Mouse (Mus musculus) liver, postnatal 0 days (tissue): ENCODE measurements around the gene Clpx. TPM values are rescaled to one million over a fixed set of nuclear protein-coding genes. Genes with fewer than 3 reads are reported as not detected.

Experiments used
- ATAC-seq: fragments of 200-750 bp; cut with Nextera tagmentation; 2 replicates; pipeline ENCODE4 v1.8.0; 2017; ENCODE audit warnings: mild to moderate bottlenecking, moderate library complexity
- DNase-seq: peaks from one replicate; pipeline ENCODE4 v3.0.0-alpha.2; 2016
- H3K27ac ChIP-seq: fragments of 300-500 bp; sonication (generic); 2 replicates; pipeline ENCODE4 v1.5.1; 2014; ENCODE audit warnings: antibody characterized with exemption, moderate library complexity, mild to moderate bottlenecking, low read depth
- H3K27me3 ChIP-seq: fragments of 300-500 bp; sonication (generic); 2 replicates; pipeline ENCODE4 v1.6.1; 2014; ENCODE audit warnings: low read length, control low read depth, mixed read lengths; ENCODE audit not compliant: insufficient read depth
- H3K36me3 ChIP-seq: fragments of 300-500 bp; sonication (generic); replicated peaks from 2 replicates; pipeline ENCODE4 v1.6.1; 2014; ENCODE audit warnings: mild to moderate bottlenecking, control low read depth, low read length, moderate library complexity, mixed read lengths; ENCODE audit not compliant: insufficient read depth
- H3K4me1 ChIP-seq: fragments of 300-500 bp; sonication (generic); 2 replicates; pipeline ENCODE4 v1.6.1; 2014; ENCODE audit warnings: antibody characterized with exemption, mild to moderate bottlenecking, control low read depth; ENCODE audit not compliant: insufficient read depth
- H3K4me2 ChIP-seq: fragments of 300-500 bp; sonication (generic); 2 replicates; pipeline ENCODE4 v1.6.1; 2014; ENCODE audit warnings: low read depth, mild to moderate bottlenecking, low read length, moderate library complexity, mixed read lengths
- H3K4me3 ChIP-seq: fragments of 300-500 bp; sonication (generic); 2 replicates; pipeline ENCODE4 v1.5.1; 2014; ENCODE audit warnings: low read depth, low read length
- H3K9ac ChIP-seq: fragments of 300-500 bp; sonication (generic); replicated peaks from 2 replicates; pipeline ENCODE4 v1.6.1; 2014; ENCODE audit warnings: mild to moderate bottlenecking, moderate library complexity
- H3K9me3 ChIP-seq: fragments of 300-500 bp; sonication (generic); 2 replicates; pipeline ENCODE4 v1.6.1; 2016; ENCODE audit warnings: mild to moderate bottlenecking, control low read depth, low read length, mixed read lengths
- CTCF ChIP-seq: sonication (generic); IDR thresholded peaks from 2 replicates; pipeline ENCODE4 v1.5.1; 2016; ENCODE audit warnings: antibody characterized with exemption, low read depth
- EP300 ChIP-seq: IDR thresholded peaks from 2 replicates; pipeline ENCODE4 v1.6.1; 2016; ENCODE audit warnings: antibody characterized with exemption, low read depth, mild to moderate bottlenecking
- WGBS: fragments of 180-500 bp; shearing (Covaris S2); extraction: QIAGEN DNeasy Blood & Tissue Kit; methylation state at CpG from one replicate; pipeline ENCODE4 v1.1.7; 2014; ENCODE audit not compliant: insufficient replicate concordance; 5-methylcytosine and 5-hydroxymethylcytosine counted together
- polyA plus RNA-seq: library from polyadenylated mRNA; unstranded; fragments of >200 nt; fragmentation: Nextera tagmentation; extraction: Ambion mirVana; gene quantifications from 2 replicates; pipeline ENCODE4 v1.2.1, GENCODE M21; 2015

The Clpx gene
- polyA plus RNA-seq, 1 experiment from 2014 or later = 109 TPM

DNA sequence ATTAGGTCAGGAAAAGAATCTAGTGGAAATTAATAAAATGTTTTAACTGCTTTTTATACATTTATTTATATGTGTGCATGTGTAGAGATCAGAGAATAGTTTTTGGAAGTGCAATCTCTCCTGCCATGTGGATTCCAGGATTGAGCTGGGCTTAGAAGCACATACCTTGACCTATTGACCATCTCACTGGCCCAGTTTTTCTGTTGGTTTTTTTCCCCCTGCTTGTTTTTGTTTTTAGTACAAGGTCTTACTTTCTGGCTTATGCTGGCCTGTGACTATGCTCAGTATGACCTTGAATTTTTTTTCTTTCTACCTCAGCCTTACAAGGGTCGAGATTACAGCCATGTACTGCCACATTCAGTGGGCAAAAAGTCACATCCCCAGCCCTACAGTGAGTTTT, 14.0 kb downstream of the Clpx start:
- H3K27ac ChIP-seq = peak overlapping the region; percentile 89
- H3K4me2 ChIP-seq = no peak overlapping the region
- peaks cover 54% of the 10 kb centered on the region for H3K36me3 ChIP-seq
- ATAC-seq = peak; percentile 15; the same call in 1 of the 2 replicates
- TF ChIP-seq CTCF (no peak), EP300 (peak; percentile 45; the same call in 1 of the 2 replicates)
- H3K4me1 ChIP-seq = peaks cover 8% of the 10 kb centered on the region; the same call in 1 of the 2 replicates
- 49% methylated on average over 1 of the region's 1 CpGs for WGBS
- H3K4me3 ChIP-seq = no peak overlapping the region
- no peaks in the 10 kb centered on the region for H3K9me3 ChIP-seq
- H3K9ac ChIP-seq = no peak overlapping the region
- no peaks in the 10 kb centered on the region for H3K27me3 ChIP-seq
- no peak for DNase-seq

DNA sequence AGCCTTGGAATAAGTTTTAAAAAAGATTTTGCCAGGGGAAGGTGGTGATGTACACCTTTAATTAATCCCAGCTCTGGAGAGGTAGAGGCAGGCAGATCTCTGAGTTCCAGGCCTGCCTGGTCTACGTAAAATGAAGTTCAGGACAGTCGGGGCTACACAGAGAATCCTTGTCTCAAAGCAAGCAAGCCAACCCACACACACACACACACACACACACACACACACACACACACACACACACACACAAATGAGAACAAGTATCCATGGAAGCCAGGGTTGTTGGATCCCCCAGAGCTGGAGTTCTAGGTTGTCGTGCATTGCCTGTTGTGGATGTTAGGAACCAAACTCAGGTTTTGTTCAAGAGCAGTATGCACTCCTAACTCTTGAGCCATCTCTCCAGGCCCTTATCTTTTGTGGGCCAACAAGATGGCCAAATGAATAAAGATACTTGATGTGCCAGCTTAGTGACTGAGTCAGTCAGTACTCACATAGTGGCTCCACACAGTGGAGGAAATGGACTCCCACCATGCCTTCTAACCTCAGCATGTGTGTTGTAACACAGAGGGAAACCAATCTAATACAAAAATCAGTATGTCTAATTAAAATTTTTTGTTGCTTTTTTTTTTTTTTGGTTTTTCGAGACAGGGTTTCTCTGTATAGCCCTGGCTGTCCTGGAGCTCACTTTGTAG, 18.8 kb downstream of the Clpx start:
- peak; percentile 37 for ATAC-seq
- Histone ChIP-seq H3K4me2 (no peak overlapping the region), H3K4me1 (0 out of 2 replicates have a peak, but pooled peaks cover 5% of the 10 kb centered on the region), H3K9me3 (no peaks in the 10 kb centered on the region), H3K9ac (no peak overlapping the region), H3K27me3 (no peaks in the 10 kb centered on the region), H3K4me3 (no peak overlapping the region), H3K36me3 (peaks cover 52% of the 10 kb centered on the region), H3K27ac (no peak overlapping the region)
- TF ChIP-seq EP300 (no peak), CTCF (no peak)
- WGBS = 95% methylated on average over 4 of the region's 4 CpGs
- no peak for DNase-seq

DNA sequence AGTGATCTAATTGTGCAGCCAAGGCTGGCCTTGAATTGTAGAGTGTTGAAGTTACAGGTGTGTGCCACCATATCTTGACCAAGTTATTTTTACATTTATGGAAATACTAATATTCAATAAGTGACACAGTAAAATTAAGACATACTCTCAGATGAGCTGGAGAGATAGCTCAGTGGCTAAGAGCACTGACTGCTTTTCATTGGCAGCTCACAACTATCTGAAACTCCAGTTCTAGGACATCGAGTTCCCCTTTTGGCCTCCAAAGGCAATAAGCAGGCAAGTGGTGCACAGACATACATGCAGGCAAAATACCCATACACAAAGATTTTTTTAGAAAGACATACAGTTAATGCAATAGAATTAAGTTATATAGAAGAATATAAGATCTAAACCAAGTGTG, 19.8 kb downstream of the Clpx start:
- 0 out of 2 replicates have a peak, but pooled peaks cover under 1% of the 10 kb centered on the region for H3K4me1 ChIP-seq
- WGBS = 78% methylated on average over 1 of the region's 1 CpGs
- peaks cover 47% of the 10 kb centered on the region for H3K36me3 ChIP-seq
- H3K4me3 ChIP-seq = no peak overlapping the region
- H3K27me3 ChIP-seq = no peaks in the 10 kb centered on the region
- H3K27ac ChIP-seq = no peak overlapping the region
- no peaks in the 10 kb centered on the region for H3K9me3 ChIP-seq
- no peak for DNase-seq
- H3K4me2 ChIP-seq = no peak overlapping the region
- H3K9ac ChIP-seq = no peak overlapping the region
- no peak for ATAC-seq
- no peak for TF ChIP-seq EP300
- no peak for TF ChIP-seq CTCF

DNA sequence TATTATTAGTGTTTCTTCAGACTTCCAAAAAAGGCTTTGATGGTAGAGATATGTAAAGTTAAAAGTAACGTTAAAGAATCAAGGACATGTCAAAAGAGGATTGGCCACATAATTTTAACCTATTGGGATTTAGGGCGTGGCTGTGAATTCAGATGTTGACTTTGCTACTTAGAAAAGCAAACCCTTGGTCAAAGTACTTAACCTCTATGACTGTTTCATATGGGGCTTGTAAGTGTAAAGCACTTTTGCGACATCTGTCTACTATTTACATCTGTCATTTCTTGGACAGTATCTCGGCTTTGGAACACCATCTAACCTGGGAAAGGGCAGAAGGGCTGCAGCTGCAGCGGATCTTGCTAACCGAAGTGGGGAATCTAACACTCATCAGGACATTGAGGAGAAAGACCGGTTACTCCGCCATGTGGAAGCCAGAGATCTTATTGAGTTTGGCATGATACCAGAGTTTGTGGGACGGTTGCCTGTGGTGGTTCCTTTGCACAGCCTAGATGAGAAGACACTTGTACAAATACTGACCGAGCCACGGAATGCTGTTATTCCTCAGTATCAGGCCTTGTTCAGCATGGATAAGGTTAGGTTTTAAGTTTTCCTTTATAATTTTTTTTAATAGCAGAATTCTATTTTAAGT, 28.3 kb downstream of the Clpx start:
- DNase-seq (no peak), ATAC-seq (peak; percentile 71)
- no peaks in the 10 kb centered on the region for H3K4me1 ChIP-seq
- no peak overlapping the region for H3K9ac ChIP-seq
- H3K27me3 ChIP-seq = no peaks in the 10 kb centered on the region
- H3K27ac ChIP-seq = peak overlapping the region; percentile 44; the same call in 1 of the 2 replicates
- peaks cover 68% of the 10 kb centered on the region for H3K36me3 ChIP-seq
- no peaks in the 10 kb centered on the region for H3K9me3 ChIP-seq
- WGBS = 76% methylated on average over 11 of the region's 11 CpGs
- no peak overlapping the region for H3K4me2 ChIP-seq
- H3K4me3 ChIP-seq = no peak overlapping the region
- TF ChIP-seq CTCF = no peak
- no peak; the same call in 1 of the 2 replicates for TF ChIP-seq EP300

DNA sequence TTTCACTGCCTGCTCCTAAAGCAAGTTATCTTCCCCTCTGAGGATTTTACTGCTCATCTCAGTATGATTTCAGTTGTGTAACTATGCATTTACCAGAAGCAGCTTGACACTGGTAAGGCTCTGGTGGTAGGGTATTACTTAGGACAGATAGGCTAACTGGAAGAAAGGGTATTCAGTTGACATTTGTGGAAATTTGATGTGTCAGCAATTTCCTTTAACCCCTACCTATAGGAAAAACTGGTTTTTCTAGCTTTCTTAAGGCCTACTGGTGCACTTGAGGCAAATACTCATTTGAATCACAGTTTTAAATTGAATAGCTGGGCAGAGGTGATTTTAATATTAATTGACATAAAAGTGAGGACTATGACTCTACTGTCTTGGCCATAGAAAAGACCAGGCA, 31.9 kb downstream of the Clpx start:
- H3K4me2 ChIP-seq = no peak overlapping the region
- H3K9me3 ChIP-seq = no peaks in the 10 kb centered on the region
- no peak for ATAC-seq
- H3K27me3 ChIP-seq = no peaks in the 10 kb centered on the region
- peaks cover 79% of the 10 kb centered on the region for H3K36me3 ChIP-seq
- no peaks in the 10 kb centered on the region for H3K4me1 ChIP-seq
- H3K4me3 ChIP-seq = no peak overlapping the region
- TF ChIP-seq CTCF (no peak), EP300 (no peak)
- DNase-seq = no peak
- no peak overlapping the region for H3K9ac ChIP-seq
- H3K27ac ChIP-seq = no peak overlapping the region

DNA sequence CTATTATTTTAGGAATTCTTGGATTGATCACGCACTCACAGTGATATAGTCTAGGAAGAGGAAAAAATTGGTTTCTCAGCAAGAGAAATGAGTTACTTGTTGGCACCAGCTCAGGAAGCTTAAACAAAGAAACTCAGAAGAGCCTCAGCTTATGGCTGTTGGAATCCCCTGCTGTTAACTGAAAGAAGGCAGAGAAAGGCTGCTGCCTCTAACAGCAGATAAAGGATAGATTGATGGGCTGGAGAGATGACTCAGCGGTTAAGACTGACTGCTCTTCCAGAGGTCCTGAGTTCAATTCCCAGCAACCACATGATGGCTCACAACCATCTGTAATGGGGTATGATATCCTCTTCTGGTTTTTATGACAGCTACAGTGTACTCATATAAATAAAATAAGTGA, 33.3 kb downstream of the Clpx start:
- peaks cover 77% of the 10 kb centered on the region for H3K36me3 ChIP-seq
- no peaks in the 10 kb centered on the region for H3K4me1 ChIP-seq
- WGBS = 93% methylated on average over 2 of the region's 2 CpGs
- no peak for TF ChIP-seq EP300
- TF ChIP-seq CTCF = no peak
- no peak overlapping the region for H3K4me2 ChIP-seq
- H3K27me3 ChIP-seq = no peaks in the 10 kb centered on the region
- DNase-seq (no peak), ATAC-seq (no peak)
- H3K9me3 ChIP-seq = no peaks in the 10 kb centered on the region
- no peak overlapping the region for H3K9ac ChIP-seq
- H3K4me3 ChIP-seq = no peak overlapping the region
- no peak overlapping the region for H3K27ac ChIP-seq
